Mouse (Mus musculus) CD8-positive naive resting alpha-beta T cell, adult 57 days (primary cell): ENCODE results near the gene H2afb1. TPM values are rescaled to one million over a fixed set of nuclear protein-coding genes. Genes with fewer than 3 reads are reported as not detected.

Experiments used
- total RNA-seq: library from RNA; stranded (reverse); gene quantifications from one replicate; pipeline ENCODE4 v1.2.4, GENCODE M21; 2023

The H2afb1 gene
- not detected for total RNA-seq

GRCm38 (mm10) chrX:117014457-117014856 lies at the start of gene H2afb1:
Gene H2afb1, plus strand, starts transcription at chrX:117014757.

